Mouse (Mus musculus) macrophage (primary cell): ENCODE data around the gene Dcdc2b. TPM values are rescaled to one million over a fixed set of nuclear protein-coding genes. Genes with fewer than 3 reads are reported as not detected.

Source experiments
- polyA plus RNA-seq: library from polyadenylated mRNA; stranded (reverse); fragments of 250-400 nt; gene quantifications from 3 replicates; pipeline ENCODE4 v1.2.4, GENCODE M21; 2018; ENCODE audit warnings: inconsistent platforms

The Dcdc2b gene
- polyA plus RNA-seq, 1 experiment from 2014 or later: 0.77 TPM

Other genes with a start within 250 kb of the Dcdc2b start
- gene Zbtb8a, start 236.1 kb downstream of the Dcdc2b start, polyA plus RNA-seq: 2.0 to 3.6 TPM (median 3.3 TPM) in 3 replicates
- not detected in 3 replicates for gene Zbtb8b, start 173.4 kb downstream of the Dcdc2b start, polyA plus RNA-seq
- gene Bsdc1, start 152.7 kb downstream of the Dcdc2b start, polyA plus RNA-seq: 17.0 to 25.7 TPM (median 21.5 TPM) in 3 replicates
- not detected in 3 replicates for gene Tssk3, start 123.2 kb downstream of the Dcdc2b start, polyA plus RNA-seq
- gene Fam229a, start 123.1 kb downstream of the Dcdc2b start, polyA plus RNA-seq: not detected in 3 replicates
- 18.5 to 109 TPM (median 91.5 TPM) in 3 replicates for gene Marcksl1, start 100.7 kb downstream of the Dcdc2b start, polyA plus RNA-seq
- gene Hdac1, start 71.5 kb downstream of the Dcdc2b start, polyA plus RNA-seq: 45.9 to 65.7 TPM (median 51.4 TPM) in 3 replicates
- gene Lck, start 40.6 kb downstream of the Dcdc2b start, polyA plus RNA-seq: 0.19 to 0.57 TPM (median 0.27 TPM) in 3 replicates
- gene Fam167b, start 35.7 kb downstream of the Dcdc2b start, polyA plus RNA-seq: not detected in 3 replicates
- gene Eif3i, start 13.6 kb downstream of the Dcdc2b start, polyA plus RNA-seq: 58.7 to 140 TPM (median 87.3 TPM) in 3 replicates
- 91.3 to 152 TPM (median 129 TPM) in 3 replicates for gene Tmem234, start 13.6 kb downstream of the Dcdc2b start, polyA plus RNA-seq
- 7.5 to 12.3 TPM (median 8.9 TPM) in 3 replicates for gene Iqcc, start 4.8 kb upstream of the Dcdc2b start, polyA plus RNA-seq
- 12.7 to 15.3 TPM (median 14.1 TPM) in 3 replicates for gene Ccdc28b, start 9.7 kb upstream of the Dcdc2b start, polyA plus RNA-seq
- gene Txlna, start 26.8 kb upstream of the Dcdc2b start, polyA plus RNA-seq: 34.1 to 39.3 TPM (median 37.5 TPM) in 3 replicates
- gene Kpna6, start 58.5 kb upstream of the Dcdc2b start, polyA plus RNA-seq: 30.7 to 40.5 TPM (median 31.0 TPM) in 3 replicates
- 4.1 to 7.6 TPM (median 5.6 TPM) in 3 replicates for gene Tmem39b, start 82.6 kb upstream of the Dcdc2b start, polyA plus RNA-seq
- 60.8 to 81.1 TPM (median 62.9 TPM) in 3 replicates for gene Khdrbs1, start 128.0 kb upstream of the Dcdc2b start, polyA plus RNA-seq
- 220 to 982 TPM (median 230 TPM) in 3 replicates for gene Ptp4a2, start 197.0 kb upstream of the Dcdc2b start, polyA plus RNA-seq